Mouse (Mus musculus): ENCODE measurements around the gene Hdac4. TPM values are rescaled to one million over a fixed set of nuclear protein-coding genes. Genes with fewer than 3 reads are reported as not detected.
A peak's percentile ranks its signal among the peaks of the same experiment; 100 is the strongest.

Gene Hdac4
- total RNA-seq, 2 experiments from 2014 or later = 38.8 to 40.8 TPM

DNA sequence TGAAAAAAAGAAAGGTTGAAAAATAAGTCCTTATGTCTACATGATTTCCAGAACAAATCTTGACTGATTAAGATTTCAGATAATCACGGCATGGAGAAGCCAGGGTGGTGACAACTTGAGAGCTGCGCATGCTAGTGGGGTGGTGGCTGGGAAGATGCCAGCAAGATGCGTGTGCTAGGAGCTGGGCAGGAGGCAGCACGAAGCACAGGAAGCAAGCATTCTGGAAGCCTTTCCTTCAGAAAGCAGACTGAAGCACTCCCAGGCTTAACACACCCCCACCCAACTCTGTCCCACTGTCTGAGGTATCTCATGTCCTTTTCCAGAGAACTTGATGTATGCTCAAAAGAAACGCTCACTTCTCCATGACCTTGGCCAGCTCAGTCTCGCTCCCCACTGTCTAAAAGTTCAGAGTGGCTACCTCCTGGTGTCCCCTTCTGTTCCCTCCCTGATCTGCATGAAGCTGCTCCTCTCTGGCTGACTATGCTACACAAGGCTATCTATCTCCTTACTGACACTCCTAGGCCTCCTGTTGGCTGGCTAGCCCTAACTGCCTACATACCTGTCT is 52.1 kb downstream of the Hdac4 start:
- intact Hi-C loops (cut with DNase I; ENCODE audit: low total_unique reads) = no loop called here
- no peak for DNase-seq

DNA sequence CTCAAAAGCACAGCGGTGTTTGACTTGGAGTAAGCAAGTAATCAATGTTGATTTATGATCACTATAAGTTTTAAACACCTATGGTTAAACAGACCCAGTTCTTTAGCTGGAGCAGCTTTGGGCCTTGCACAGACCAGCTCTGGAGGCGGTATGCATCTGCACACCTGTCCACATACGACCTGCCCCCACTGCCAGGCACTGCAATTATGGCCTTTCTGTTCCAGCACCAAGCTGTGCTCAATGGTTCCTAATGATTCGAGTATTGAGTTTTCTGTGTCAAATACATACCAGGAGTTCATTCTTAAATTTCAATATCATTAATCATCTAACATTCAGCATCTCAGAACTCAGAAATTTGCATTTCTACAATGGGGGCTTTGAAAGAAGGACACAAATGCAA is 52.7 kb downstream of the Hdac4 start:
- DNase-seq = no peak
- intact Hi-C loops (cut with DNase I; ENCODE audit: low total_unique reads) = no loop called here

DNA sequence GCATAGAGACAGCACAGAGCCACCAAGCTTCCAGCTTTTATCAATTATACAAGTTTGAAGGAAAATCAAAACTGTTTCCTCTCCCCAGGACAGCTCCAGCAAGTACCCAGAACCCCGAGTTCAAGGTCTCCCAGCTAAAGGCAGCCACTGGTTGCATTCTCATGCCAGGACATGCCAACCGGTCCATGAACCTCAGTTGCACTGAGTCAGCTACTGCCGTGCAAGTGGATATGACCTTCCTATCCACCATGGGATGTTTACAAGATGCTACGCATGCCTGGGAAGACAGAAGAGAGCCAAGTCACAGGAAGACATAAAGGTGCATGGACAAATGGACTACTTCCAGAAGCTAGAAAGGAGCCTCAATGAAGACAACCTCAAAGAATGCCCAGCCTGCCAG is 56.5 kb downstream of the Hdac4 start:
- DNase-seq = no peak
- intact Hi-C loops (cut with DNase I; ENCODE audit: low total_unique reads) = loop anchor here (5.0 kb wide), 1 partner anchor 38 kb away; no protein-coding TSS in a partner anchor

DNA sequence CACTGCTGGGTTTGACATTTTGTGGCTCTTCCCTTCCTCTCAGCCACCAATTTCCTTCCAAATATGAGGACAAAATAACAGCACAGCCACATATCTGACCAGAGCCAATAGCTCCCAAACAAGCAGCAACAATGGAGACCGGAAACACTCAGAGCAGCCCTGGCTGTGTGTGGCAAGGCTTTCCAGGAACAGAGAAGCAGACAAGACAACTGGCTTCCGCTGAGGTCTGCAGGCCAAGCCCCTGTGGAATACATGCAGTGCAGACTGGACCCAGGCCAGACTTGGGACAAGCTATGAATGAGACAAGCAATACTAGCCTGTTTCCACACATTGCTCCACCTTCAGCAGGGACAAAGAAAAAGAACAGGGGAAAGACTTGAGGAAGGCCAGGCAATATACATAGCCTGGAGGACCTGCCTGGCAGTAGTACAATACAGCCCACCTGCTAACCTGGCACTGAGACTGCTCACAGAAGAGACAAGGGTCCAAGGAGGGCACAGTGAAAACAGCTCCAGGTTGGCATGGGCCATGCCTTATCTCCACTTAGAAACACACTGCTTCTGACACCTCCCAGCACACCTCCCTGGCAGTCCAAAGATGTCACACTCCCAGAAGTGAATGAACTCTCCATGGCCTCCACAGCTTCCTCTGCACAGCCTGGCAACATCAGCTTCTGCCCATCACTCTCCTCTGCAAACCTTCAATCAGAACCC is 58.2 kb downstream of the Hdac4 start:
- DNase-seq = peak; percentile 72
- intact Hi-C loops (cut with DNase I; ENCODE audit: low total_unique reads) = loop anchor here (5.0 kb wide), 1 partner anchor 40 kb away; no protein-coding TSS in a partner anchor

DNA sequence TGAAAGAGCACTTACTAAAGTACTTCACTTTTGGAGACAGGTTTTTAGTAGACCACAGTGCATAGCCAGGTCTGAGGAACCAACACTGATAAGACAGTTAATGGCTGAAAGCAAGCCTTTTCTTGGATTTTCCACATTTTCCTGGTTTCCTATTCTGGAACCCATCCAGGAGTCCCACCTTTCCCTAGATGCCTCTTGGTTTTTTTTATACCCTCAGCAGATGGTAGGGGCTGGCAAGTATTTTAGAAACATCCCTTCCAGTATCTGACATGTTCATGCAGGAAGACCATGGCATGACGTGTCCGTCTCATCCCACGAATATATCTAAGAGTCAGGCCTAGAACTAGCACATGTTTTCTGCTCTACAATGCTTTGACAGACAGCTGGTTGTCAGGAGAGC is 59.1 kb downstream of the Hdac4 start:
- DNase-seq = no peak

DNA sequence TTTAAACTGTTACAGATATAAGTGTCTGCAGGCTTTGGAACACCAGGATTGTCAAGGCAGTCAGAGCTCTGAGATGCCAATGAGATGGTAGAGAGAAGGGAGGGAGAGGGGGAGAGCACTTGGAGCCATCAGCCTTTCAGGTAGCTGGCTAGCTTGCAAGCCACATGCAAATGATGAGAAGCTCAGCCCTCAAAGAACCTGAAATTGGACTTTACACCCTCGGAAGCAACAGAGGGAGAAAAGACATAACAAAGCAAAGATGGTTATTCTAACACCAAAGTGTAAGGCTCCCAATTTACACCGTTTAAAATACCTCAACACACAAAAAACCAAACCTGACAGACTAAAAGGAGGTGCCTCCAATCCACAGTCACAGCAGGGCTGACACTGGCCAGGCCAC is 63.3 kb downstream of the Hdac4 start:
- no peak for DNase-seq
- intact Hi-C loops (cut with DNase I; ENCODE audit: low total_unique reads) = no loop called here

More for the DNA sequence above, 59.1 kb downstream of the Hdac4 start:
- intact Hi-C loops (cut with DNase I; ENCODE audit: low total_unique reads) = loop anchor here (5.0 kb wide), 1 partner anchor 41 kb away; no protein-coding TSS in a partner anchor

DNA sequence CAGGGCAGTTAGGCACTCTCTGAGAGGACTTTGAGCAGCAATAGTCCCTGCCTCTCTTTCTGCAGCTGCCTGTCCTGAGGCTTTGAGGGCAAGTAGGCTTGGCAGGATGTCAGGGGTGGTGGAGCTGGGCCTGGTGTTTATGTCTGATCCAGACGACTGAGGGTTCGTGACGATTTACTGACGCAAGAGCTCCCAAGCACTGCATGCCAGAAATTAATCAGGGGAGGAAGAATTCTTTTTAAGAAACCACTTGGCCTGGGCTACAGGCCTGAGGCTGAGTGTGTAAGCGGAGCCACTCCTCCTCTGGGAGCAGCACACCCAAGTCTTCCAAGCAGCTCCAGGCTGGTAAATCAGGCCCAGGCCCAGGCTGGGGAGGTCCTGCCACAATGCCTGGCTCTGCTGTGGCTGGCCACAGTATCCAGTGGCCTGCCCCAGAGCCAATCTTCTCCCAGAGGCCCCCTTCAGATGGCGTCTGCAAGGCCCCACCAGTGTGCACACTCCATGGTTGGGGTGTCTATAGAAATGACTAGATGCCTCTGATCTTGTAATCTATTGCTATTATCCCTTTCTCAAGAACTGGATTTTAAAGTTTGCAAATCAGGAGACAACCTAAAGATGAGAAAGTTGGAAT is 64.9 kb downstream of the Hdac4 start:
- peak; percentile 77 for DNase-seq
- intact Hi-C loops (cut with DNase I; ENCODE audit: low total_unique reads) = no loop called here

DNA sequence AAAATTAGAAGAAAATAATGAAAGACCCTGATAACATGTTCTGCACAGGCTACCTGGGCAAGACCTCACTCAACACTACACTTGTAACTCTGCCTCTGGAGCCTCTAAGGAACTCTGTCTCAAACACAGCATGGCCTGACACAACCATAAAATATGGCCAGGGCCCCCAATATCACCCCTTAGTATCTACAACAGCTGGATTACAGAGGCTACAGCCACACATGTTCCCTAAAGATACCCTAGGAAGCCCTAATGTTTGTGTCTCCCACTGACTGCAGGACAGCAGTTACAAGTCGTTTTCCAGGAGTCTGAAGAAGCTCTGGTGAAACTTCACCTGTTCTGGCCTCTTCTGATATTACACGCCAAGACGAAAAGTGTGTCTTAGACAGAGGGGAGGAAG is 65.7 kb downstream of the Hdac4 start:
- no peak for DNase-seq
- intact Hi-C loops (cut with DNase I; ENCODE audit: low total_unique reads) = no loop called here

DNA sequence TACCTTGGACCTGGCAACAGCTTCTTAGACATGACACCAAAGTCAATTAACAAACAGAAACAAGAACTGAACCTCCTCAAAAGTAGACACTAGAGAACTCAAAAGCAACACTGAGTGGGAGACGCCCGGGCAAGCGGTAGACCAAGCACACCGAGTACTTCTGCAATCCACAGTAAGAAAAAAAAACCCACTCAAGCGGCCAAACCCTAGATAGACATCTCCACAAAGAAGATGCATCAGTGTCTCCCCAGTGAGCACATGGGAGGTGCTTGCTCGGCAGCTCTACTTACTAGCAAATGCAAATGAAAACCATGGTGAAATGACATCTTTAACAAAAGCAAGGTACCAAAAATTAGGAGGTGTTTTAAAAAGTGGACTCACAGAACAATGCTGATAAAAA is 67.7 kb downstream of the Hdac4 start:
- intact Hi-C loops (cut with DNase I; ENCODE audit: low total_unique reads) = no loop called here
- no peak for DNase-seq

DNA sequence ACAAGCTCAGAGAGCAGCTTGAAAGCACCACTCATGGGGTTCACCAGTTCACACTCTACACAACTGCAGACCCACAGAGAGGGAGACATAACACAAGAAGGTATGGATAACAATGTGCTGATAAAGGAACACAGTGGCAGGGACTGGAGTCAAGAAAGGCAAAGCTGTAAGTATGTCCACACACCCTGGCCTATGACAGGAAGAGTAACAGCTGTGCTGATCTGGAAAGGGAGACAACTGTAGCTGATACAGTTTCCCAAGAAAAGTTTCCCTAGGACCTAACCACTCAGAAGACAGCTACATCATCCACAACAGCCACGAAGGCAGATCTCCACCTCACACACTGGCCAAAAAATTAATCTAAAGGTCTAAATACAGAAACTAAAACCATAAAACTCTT is 68.1 kb downstream of the Hdac4 start:
- DNase-seq = no peak
- intact Hi-C loops (cut with DNase I; ENCODE audit: low total_unique reads) = no loop called here

DNA sequence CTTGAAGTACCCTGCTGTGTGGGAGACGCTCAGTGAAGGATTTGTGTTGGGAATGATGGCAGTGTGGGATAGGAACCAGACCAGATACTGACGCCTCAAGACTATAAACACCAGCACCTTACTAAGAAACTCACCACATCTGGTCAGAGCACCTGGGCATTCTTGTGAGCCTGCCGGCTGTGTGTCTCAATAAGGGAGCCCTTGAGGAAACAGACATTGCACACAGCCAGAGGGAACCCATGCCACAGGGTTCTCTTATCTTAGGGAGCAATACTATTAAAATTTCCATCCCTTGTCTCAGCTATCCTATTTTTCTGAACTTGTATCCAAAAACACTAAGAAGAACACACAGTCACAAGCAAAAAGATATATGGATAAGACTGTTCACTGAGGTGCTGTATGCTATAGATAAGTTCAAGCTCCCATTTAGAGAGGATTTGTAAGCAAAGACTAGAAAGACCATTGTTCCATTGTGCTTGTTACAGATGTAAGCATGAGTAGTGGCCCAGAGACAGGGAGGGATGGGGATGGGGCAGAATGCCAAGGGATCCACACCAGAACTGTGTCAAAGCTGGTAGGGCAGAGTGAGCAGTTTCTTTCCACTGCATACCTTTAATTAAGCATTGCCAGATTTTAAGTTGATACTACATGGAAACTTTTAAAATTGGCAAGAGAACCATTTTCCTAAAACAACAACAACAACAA is 70.8 kb downstream of the Hdac4 start:
- DNase-seq = no peak
- intact Hi-C loops (cut with DNase I; ENCODE audit: low total_unique reads) = no loop called here

DNA sequence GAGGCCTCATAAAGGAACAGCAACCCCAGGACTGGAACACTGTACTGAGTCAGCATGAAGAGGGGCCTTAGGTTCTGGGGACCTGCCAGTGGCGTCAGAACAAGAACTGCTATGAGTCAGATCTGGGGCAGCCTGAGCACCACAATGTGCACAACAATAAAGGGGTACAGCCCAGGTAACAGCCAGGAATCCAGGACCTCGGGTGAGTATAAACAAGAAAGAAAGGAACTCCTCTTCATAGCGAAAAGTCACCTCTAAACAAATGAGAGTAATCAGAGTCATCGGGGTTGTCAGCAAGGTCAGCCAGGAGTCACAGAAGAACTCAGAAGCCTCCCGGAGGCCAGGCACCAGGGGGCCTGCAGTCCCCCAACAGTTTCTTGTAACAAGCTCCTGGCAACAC is 76.2 kb downstream of the Hdac4 start:
- no peak for DNase-seq
- intact Hi-C loops (cut with DNase I; ENCODE audit: low total_unique reads) = no loop called here

DNA sequence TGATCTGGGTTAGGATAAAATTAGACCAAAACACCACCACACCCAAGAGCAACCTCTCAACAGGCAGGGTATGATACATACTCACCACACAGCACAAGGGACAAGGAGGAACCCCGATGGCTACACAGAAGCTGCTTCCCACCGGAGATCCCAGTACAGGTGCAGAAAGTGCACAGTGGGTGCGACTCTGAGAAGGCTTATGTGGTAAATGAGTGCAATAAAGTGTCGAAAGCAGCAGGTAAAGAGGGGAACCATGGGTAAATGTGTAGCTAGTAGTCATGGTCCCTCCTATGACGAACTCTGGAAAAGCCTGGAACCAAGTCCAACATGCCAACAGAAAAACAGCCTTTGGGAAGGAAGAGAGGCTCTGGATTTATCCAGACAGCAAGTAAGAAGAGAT is 77.9 kb downstream of the Hdac4 start:
- DNase-seq = no peak
- intact Hi-C loops (cut with DNase I; ENCODE audit: low total_unique reads) = no loop called here

DNA sequence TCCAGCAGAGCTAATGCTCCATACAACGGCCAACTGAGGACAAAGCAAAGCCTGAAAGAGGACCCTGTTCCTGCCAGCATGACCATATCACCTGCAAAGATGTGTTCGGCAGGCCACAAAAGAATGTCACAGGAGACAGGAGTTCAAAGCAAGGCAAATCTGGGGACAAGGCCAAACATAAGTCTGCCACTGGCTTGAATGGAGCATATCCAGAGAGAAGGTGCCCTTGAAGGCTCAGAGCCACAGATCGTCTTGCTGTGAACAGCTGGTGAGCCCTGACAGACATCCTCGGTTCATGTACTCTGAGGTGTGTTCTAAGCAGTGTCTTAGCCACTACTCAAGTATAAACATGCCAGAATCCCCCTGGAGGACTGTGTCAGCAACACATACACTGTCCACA is 79.3 kb downstream of the Hdac4 start:
- intact Hi-C loops (cut with DNase I; ENCODE audit: low total_unique reads) = no loop called here
- peak; percentile 37 for DNase-seq

DNA sequence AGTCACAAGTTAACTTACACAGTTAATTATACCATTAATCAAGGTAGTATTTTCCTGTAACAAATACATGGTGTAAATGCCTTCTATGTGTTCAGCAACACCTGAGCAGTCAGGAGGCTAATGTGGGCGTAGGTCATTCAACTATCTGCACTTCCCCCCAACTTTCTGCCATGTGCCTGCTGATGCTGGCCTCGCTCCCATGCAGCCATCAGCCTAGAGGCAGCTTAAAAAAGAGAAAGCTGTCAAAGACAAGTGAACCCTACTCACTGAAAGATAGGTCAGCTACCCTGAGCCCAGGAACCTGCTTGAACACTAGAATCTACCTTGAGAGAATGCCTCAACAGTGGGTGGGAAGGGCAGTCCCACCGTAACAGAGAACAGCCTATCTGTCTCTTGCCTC is 81.4 kb downstream of the Hdac4 start:
- DNase-seq = no peak
- intact Hi-C loops (cut with DNase I; ENCODE audit: low total_unique reads) = no loop called here

DNA sequence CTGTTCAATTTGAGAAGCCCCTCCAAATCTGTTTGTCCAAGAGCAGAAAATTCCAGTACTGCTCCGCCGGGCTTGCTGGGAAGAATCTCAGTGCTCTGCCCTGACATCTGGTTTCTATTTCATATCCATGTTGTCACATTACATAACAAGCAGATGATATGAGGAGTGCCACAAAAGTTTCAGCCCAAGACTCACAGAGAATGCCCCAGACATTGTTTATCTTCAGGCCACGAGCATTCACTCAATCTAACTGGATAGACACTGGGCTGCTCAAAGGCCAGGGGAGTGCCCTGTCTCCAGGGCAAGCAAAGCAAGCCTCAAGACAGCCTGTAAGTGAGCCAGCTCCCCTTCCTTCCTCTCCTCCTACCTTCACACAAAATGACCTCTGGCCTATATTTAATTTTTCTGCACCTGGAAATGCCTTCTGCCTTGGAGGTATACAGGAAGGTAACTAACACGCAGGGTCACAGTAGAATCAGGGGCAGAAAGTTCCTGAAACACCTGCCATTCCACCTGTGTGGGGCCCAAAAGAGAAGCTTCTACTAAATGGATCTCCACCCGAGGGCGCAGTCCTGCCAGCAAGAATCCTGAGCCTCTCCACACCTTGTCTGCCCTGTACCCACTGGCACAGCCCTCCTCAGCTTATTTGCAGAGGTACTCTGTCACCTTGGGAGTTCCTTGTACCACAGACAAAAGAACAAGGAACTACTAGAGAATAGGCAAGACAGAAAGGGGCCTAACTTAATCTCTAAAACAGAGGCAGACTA is 82.1 kb downstream of the Hdac4 start:
- intact Hi-C loops (cut with DNase I; ENCODE audit: low total_unique reads) = no loop called here
- DNase-seq = no peak

DNA sequence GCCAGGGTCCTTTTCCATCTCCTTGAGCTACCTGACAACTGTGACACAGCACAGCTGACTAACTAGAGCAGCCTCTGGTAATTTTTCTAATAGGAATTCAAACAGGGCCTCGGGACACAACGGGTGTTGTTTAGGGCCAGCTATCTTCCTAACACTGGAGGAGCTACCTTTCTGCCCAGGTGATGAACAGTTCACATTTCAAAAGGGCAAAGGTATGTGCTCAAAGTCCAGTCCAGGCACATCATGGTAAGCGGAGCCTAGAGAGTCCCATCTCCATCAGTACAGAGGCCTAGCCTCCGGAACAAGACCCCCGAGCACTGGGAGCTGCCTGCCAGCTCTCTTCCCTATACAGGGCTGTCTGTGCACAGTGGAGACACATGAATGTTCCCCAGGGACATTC is 82.9 kb downstream of the Hdac4 start:
- intact Hi-C loops (cut with DNase I; ENCODE audit: low total_unique reads) = no loop called here
- DNase-seq = no peak

DNA sequence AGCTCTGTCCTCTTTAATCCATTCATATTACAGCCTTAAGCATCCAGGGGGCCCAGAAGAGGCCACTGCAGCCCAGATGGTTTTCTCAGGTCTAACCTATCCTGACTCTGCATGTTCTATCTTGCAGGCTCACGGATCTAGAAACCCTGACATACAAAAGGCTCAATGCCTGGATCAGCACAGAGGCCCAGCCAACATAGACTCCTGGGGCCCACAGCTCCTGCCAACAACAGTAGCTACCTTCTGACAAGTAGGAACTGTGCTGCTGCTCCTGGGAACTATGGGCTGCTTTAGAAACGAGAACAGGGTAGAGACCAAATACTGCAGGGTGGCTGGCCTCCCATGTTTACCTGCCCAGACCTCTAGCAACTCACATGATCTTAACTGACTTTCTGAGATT is 83.9 kb downstream of the Hdac4 start:
- intact Hi-C loops (cut with DNase I; ENCODE audit: low total_unique reads) = no loop called here
- no peak for DNase-seq

DNA sequence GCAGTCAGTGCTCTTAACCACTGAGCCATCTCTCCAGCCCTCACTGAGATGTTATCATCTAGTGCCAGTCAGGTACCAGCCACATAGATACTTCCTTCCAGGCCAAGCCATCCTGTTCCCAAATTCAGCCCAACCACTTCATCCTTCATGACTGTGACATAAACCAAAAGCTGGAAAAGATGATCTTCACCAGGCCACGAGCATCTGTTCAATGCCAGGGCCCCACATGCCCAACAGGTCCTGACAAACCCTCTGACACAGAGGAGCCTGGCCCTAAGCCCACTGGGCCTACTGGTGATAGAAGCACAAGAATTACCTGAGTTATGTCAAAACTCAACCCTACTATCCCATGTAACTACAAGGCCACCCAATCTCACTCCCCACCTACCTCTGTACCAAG is 84.5 kb downstream of the Hdac4 start:
- intact Hi-C loops (cut with DNase I; ENCODE audit: low total_unique reads) = no loop called here
- DNase-seq = no peak

DNA sequence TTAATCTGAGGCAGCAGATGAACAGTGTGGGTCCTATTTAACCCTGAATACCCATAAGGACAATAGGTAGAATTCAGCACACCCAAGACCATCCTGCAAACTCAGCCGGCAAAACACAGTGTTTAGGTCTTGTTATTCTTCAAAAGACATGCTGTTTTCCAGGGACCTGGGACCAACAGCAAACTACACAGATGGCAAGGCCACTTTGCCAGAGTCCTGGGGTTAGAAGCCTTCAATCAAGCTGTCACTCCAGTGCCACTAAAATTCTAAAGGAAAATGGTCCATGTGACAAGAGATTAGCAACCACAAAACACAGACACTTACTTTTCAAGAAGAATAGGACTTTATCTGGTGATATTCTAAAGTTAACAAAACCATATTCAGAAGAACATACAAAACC is 86.3 kb downstream of the Hdac4 start:
- no peak for DNase-seq
- intact Hi-C loops (cut with DNase I; ENCODE audit: low total_unique reads) = no loop called here

All from gastrocnemius, postnatal 14 days (tissue).